Mouse (Mus musculus) spleen, adult 12 weeks (tissue): ENCODE data around the gene Kcnq5.
A peak's percentile ranks its signal among the peaks of the same experiment; 100 is the strongest.

Source experiments
- DNase-seq: peaks from one replicate; pipeline ENCODE4 v3.0.0; 2022; ENCODE audit warnings: low spot score

The Kcnq5 gene

DNA sequence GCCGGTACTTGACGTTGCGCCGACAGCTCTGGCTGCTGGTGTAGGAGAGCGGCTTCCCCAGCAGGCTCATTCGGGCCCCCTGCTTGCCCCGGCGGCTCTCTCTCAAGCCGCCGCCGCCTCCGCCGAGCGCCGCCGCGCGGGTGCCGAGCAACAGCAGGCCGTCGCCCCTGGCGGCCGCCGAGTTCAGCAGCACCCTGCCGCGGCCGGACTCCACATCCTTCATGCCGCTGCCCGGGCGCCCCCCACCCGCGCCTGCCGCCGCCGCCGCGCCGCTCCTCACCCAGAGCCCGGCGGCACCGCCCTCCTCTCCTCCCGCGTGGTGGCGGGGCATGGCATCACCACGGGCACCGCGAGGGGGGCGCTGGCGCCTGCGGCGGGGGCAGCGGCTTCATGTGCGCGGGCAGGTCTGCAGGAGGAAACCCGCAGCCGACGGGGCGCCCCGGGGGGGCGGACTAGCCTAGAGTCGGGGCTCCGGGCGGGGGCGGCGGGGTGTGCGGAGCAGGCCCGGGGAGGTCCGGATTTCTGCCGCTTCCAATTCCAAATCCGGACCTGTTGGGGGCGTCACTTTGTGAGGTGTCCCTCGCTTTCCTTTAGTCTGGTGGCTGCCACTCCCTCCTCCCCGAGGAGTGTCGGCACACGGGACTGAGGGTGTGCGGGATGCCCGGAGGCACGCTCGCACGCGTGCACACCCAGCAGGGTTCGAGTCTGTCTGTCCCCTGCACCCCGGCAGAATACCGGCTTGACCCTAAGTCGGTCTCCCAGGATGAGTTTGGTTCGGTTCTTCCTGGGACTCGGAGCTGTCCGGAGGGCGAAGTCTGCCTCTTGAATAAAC lies at the start of gene Kcnq5:
Gene Kcnq5 (minus strand): TSS at position 692 of the 832 bp plus-strand sequence.
- DNase-seq = peak; percentile 27

DNA sequence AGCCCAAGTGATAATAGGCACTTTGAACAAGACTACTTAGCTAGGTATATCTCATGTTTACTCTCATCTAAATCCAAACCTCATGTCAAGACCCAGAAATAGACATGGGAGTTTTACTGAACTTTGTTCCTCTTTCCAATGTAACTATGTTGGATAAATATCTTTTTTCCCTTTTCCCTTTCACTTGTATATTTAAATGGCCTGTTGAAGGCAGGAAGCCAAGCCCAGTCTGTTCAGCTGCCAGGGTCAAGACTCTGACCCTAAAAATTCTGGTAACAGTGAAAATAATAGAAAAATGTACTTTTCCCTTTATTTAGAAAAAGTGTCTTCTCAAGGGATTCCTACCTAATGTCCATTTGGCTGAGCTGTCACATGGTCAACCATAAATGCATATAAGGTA lies 18.0 kb upstream of the Kcnq5 start:
- DNase-seq = no peak

DNA sequence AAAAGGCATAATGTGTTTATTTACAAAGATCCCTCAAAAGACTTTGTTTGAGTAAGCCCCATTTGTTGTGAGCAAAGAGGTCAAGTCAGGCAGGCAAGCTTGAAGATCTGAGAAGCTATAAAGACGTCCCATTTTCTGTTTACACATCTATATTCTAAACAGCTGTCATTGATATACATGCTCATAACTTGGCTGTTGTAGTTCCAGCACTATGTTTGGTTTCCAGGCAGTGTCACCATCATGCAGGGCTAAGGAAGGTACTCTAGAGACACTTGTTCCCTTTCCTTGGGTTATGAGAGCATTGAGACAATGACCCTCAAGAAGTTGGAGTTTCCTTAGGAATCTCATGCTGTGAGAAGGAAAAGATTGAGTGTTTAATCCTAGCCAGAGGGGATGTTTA lies 17.6 kb upstream of the Kcnq5 start:
- no peak for DNase-seq

DNA sequence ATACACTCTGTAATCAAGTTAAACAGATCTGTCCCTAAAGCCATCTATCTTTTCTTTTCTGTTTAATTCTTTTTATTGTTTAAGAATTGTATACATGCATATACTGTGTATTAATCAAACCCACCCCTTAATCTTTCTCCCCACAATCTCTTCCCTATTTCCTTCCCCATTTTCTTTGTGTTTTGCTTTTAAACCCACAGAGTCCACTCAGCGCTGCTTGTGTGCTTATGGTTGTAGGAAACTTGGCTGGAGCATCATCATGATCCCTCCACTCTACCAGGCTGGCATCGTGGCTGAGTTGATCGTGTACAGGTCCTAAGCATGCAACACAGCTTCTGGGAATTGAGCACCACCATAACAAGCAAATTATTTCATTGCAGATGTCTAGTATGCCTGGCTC lies 12.3 kb upstream of the Kcnq5 start:
- no peak for DNase-seq

DNA sequence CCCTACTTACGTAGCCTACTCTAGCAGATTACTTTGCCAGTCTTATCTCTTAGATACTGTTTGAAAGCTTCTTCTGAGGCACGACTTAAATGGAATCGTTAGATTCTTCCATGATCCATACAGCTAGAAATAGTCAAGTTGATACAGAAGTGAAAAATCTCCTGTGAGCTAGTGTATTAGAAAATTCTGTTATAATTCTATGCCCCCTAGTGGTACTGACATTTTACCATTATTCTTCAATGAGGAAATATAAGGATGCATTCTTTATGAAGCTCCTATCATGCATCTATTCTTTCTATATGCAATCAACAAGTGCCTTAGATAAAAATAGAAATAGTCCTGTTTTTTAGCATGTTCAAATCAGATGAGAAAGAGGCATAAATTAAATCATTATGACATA lies 5.4 kb upstream of the Kcnq5 start:
- DNase-seq = no peak

DNA sequence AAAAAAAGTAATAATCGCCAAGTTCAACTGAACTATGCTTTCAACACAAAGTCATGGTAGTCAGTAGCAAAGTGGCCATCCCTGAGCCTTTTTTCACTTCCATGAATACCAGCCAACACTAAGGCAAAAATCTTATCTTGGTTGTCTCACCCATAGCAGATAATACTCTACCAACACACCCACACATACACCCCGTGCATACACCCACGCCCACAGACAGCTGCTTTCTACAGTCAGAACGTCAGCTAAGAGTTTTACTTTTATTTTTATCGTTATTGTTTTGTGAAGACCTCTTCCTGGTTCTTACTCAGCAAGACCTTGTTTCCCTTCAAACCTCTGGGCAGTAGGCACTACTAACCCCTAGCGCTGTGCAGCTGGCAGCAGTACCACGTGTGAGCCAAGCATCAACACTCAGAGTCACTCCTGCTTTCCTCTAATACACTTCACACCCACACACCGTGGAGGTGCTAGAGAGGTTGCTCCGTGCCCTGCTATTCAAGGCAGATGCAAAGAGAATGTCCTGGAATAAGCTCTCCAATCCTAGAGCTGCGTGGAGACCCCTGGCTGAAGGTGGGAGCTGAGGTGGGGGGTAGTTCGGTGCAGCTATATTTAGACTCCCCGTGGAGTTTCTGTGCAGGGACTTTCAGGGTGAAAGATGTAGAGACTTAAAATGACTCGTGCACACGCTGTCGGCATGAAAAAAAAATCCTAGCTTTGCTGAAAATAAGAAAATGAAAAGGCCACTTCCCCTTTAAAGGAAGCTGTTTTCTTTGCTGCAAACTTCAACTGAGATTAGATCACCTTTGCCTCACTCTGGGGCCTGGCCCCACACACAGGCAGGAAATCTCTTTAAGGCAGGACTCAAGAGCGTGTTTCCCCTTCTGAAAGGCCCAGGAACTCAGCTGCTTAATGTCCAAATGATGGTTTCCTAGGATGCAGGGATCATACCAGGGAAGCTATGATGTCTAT lies 1.4 kb upstream of the Kcnq5 start:
- DNase-seq = peak; percentile 4

DNA sequence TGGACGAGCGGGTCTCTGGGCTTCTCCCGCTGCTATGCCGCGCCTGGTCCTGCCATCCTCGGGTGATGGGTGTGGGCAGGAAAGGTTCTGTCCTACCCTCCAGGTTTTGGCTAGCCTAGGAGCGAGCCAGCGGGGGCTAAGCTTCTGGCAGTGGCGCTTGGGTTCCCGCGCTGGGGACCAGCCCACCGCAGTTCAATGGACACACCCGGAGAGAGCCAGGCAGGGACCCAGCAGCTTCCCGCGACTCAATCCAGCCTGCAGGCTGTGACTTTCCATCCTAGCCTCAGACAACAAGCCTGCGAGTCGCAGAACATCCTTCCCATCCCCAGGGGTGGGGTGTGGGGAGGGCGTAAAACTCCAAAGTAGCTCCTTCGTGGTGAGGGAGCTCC lies 335 bp upstream of the Kcnq5 start:
- peak; percentile 0 for DNase-seq

DNA sequence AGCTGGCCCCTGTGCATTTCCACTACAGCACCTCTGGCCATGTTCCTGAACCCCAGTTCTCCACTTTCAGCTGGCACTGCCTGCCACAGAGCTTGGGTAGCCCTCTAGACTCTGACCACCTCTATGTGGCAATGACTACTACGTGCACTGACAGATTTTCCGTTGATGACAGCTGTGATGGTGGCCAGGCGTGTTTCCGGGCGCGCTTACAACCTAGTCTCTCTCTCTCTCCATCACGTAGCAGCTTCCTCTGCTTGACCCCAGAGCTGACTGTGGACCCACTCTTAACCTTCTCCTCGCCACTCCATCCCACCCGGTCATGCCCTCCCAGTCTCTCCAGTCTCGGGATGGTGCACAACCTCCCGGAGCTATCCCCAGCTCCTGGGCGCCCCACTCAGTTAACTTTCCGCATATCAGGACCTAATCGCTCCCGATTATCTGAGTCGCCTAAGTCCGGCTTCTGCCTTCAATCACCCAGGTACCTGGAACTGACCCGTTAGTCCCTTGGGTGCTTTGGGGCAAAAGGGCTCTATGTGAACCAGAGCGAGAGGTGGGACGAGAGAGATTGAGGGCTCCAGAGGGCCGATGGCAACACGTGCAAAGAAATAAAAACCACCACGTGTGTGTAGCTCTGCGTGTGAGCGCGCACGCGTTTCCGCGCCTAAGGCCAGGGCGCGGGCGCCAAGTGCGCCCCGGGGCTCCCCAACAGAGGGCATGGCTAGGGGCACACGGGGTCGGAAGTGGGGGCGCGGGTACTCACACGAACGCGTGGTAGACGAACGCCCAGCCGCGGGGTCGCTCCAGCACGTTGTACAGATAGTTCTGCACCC lies 1.1 kb downstream of the Kcnq5 start:
- DNase-seq = peak; percentile 40

DNA sequence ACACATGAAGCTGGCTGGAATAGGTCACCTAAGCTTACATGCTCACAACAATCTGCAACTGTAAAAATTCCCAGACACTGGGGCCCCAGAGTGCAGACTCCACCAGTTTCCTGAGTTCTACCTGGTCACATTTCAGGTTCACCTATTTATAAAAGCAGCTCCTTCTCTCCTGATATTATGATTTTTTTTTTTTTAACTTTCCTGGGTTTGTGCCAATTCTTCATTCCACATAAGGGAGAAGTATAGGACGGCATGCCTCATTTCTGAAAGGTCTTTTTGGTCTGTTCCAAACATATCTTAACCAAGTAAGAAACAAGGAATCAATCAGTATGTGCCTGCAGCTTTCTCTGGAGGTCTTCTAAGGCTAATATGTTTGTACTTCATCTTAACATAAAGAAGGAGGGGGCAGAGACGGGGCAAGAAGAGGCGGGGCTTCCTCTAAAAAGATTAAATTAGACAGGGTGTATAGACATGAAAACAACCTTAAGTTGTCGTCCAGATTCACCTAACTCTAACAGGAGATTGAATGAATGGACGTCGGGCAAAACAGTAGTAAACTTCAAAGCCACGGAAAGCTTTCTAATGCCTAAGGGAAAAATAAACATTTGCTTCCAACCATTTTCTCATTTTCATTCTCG lies 2.0 kb downstream of the Kcnq5 start:
- no peak for DNase-seq

DNA sequence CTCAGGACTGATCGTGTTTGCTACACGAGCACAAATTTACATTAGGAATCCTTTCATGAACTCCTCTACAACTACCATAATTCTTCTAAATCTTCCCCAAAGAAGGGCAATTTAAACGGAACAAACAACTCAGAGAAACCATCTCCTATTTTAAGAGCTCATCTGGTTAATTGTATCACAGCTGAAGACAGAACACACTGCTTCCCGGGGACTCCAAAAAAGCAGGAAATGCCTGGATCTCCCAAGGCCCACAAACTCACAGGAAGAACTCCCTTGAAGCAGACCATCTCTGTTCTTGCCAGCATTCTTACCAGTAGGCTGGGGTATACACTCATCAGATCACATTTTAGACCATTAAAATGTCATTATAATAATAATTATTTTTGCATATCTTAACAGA lies 3.7 kb downstream of the Kcnq5 start:
- no peak for DNase-seq

DNA sequence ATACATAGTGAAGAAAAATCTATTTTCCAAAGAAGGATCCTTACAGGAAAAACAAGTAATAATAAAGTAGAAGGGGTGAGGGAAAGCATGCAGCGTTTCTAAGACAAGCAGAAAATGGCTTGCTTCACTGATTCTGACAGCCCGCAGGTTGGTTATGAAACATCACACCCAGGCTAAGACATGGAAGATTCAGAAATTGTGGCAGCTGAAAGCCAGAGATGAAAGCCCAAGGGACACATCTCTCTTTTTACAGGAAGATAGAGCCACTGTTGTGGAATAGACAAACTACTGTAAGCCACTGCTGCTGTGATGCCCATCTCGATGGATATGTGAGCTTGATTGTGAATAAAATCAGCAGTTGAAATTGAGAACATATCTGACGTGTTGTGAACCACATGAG lies 20.9 kb downstream of the Kcnq5 start:
- DNase-seq = no peak

DNA sequence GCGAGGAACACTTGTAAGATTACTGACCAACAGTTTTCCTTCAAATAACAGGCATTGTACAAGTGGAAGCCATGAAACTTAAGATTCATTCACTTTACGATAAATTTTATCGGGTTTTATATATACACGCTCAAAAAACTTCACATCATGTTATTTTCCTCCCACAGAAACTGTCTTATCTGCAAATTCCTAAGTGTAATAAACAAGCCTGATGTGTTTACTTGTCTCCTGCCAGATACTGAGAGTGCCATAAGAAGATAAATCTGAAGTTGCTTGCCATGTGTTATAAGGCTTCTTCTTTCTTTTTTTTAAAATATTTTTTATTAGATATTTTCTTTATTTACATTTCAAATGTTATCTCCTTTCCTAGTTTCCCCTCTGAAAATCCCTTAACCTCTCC lies 34.6 kb downstream of the Kcnq5 start:
- DNase-seq = no peak

DNA sequence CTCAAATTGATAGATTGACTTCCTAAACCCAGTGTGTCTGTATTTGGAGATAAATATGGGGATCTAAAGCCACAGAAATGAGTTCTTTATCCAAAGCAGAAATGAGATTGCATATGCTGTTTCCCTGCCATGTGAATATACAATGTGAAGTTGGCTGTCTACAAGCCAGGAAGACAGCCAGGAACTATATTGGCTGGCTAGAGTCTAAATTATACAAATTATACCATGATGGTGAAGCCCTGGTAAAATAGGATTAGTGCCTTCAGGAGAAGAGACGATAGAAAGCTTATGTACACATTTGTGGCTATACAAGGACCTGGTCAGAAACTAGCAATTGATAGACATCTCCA lies 38.5 kb downstream of the Kcnq5 start:
- DNase-seq = no peak

DNA sequence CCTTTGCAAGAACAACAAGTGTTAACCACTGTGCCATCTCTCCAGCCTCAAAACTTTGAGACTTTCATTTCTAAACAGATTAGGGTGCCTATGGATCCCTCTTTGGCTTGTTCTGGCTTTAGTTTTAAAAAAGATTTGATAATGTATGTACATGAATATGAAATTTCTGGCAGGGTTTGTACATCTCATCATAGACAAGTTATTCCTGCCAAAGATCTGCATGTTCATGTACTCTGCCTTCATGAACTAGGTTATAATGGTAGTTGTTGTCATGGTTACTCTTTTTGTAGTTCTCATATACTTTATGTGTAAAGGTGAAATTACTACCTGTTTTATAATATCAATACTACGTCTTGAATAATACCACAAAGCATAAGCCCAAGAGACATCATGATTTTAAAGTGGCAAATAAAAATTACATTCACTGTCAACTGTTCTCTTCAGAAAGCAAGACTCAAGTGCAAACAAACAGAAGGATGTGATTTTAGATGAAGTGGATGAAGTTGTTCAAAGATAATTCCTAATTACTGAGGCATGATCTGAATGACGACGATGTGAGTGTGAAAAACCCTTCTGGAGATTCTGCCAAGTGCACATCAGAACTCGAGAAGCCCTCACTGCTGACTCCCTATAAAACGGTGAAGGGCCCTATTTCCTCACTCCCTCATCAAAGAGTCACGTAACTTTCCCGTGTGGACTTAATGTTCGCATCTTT lies 39.0 kb downstream of the Kcnq5 start:
- no peak for DNase-seq

DNA sequence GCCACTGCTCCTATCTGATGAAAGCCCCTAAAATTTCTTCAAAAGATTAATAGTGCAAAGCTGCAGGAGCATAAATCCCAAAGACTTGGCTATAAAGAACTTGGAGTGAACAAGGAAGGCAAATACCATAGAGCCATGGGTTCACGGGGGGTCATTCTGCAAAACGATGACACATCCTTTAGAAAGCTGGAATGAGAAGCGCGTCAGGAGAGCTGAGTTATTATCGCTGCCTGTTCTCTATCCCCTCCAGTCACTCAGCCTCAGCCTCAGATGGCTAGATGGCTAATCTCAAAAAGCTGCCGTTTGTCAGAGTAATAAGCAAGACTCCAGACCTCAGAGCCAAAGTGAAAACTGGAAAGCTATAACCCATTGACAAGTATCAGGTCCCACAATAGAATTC lies 42.5 kb downstream of the Kcnq5 start:
- DNase-seq = no peak

DNA sequence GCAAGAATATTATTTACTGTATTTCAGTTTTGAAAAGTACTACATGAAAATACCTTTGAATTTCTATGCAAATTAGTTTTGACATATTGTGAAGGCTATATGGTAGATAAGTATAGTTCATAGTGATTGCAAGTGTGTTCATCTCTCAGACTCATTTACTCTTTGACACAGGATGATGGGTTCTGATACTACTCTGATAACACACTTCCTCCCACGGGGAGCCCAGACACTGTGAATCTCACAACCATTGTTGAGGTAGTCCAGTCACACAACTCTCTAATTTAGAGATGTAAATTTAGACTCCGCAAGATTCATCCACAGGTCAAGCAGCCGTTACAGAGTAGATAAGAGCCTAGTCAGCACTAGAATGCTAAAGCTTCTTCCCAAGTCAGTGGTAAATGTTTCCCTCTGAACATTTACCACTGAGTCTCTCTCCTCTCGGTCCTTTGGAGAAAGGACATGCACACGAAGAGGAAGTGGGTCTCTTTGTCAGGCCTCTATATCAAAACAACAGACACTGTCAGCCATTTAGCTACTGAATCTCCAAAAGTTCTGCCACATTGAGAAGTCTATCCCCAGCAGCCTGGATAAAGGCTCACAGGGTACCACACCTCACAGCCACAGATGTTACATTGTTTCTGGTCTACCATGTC lies 65.5 kb downstream of the Kcnq5 start:
- no peak for DNase-seq

DNA sequence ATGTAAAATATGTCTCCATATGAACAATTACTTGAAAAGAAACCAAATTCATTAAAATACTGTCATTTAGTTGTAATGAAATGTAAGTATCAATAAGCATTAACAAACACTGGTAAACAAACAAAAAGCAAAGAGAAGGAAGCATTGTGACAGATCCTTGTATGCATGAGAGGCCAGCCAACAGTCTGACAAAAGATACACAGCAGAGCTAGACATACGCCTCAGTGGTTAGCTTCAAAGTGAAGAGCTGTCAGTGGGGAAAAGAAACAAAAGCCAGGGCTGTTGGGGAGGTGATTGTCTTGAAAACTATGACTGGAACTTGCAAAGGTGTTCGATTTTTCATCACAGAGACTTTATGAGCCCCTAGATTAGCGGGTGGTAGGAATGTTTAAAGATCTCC lies 78.0 kb downstream of the Kcnq5 start:
- no peak for DNase-seq

DNA sequence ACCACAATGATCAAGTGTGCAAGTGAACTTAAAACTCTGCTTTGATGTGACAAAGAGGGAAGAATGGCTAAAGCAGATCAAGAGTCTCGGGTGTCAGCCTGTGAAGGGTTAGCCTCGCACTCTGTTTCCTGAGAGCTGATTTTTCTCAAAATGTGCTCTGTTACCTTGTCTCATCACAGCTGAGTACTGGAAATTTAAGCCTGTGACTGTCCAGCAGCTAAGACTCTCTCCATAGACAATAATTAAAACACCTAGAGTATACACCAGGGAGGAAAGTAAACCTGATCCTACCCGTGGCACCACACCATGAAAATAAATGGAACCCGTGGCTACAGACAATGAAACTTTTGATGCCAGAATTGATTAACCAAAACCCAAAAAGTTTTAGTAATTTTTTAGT lies 90.9 kb downstream of the Kcnq5 start:
- no peak for DNase-seq

DNA sequence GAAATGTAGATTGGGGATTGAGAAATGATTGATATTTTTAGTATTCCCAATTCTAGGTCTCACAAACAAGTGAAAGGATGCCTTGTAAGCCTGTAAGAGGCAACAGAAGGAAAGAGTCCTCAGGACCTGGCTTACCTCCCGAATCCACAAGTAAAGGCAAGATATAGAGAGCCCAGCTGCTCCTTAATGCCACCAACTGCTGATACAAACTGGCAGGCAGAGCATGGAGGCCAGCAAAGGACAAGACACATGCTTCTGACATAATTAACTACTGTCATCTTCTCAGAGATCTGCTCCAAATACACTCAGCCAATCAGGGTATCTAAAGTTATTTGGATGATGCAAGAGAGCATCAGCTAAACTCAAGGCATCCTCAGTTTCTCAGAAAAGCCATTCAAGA lies 93.3 kb downstream of the Kcnq5 start:
- no peak for DNase-seq

DNA sequence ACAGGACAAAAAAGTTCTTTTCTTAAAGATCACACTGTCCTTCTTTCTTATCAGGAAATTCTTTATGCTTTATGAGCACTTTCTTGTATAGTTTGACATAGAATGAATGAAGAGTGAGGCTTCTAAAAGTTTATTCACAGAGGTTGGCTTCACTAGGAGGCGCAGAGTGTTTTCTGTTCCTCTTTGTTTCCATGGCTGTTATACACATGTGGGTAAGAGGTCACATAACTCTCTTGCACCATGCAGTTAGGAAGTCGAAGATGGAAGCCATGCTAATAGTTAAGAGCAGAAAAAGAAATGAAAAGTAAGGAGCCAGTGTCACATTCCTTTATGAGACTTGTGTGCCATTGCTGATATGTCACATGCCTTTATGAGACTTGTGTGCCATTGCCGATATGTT lies 105.3 kb downstream of the Kcnq5 start:
- DNase-seq = no peak

DNA sequence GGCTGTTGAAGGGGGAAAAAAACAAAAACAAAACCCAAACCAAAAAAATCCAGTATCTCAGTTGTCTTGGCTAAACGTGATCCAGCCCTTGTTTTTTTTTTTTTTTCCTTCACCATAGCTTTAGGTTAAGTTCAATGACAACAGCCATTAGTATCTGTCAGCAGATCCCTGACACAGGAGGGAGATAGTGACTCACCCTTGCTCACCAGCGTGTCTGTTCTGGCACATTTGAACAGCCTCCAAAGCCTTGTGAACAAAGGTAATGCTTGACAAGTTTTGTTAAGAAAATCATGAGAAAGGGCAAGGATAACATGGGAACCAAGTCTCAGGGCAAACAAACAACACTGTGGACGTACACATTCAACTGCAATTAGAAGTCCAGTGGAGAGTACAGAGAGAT lies 123.2 kb downstream of the Kcnq5 start:
- no peak for DNase-seq
